Mouse (Mus musculus): ENCODE data around the gene Sst. TPM values are rescaled to one million over a fixed set of nuclear protein-coding genes. Genes with fewer than 3 reads are reported as not detected.

The Sst gene
- polyA plus RNA-seq, 1 experiment from 2014 or later: not detected

GRCm38 (mm10) chr16:23900061-23900460 lies 9.3 kb upstream of the Sst start:
- Histone ChIP-seq H3K4me1 (ENCODE audit: control insufficient read depth in 2 of 2, insufficient read depth in 2 of 2, low read length in 2 of 2) (peaks cover 0 to 6% of the 10 kb centered on the region in 2 experiments; a peak in 3 of 4 replicates), H3K4me2 (ENCODE audit: low read length) (no peak overlapping the region), H3K27ac (replicated peaks in 1 of 2; ENCODE audit: control insufficient read depth in 1 of 2, insufficient read depth in 1 of 2, low read depth in 2 of 2, low read length in 2 of 2) (no peak overlapping the region), H3K27me3 (ENCODE audit: control insufficient read depth, insufficient read depth, low read length) (peaks cover 7% of the 10 kb centered on the region), H3K9me3 (ENCODE audit: control insufficient read depth, low read length) (no peaks in the 10 kb centered on the region), H3K36me3 (ENCODE audit: control insufficient read depth, insufficient read depth, low read length) (no peaks in the 10 kb centered on the region), H3K4me3 (ENCODE audit: control insufficient read depth in 1 of 2, insufficient read depth in 1 of 2, low read depth in 1 of 2, low read length in 2 of 2) (no peak overlapping the region), H3K9ac (ENCODE audit: low read length) (no peak overlapping the region)
- ATAC-seq (ENCODE audit: insufficient number of reproducible peaks, insufficient read depth, low FRiP score, low read depth): no peak
- WGBS: 73% methylated on average over 4 of the region's 4 CpGs

GRCm38 (mm10) chr16:23898840-23899239 lies 8.1 kb upstream of the Sst start:
- peaks cover 0 to 6% of the 10 kb centered on the region in 2 experiments; a peak in 3 of 4 replicates for H3K4me1 ChIP-seq (ENCODE audit: control insufficient read depth in 2 of 2, insufficient read depth in 2 of 2, low read length in 2 of 2)
- 10% methylated on average over 12 of the region's 12 CpGs for WGBS
- H3K9ac ChIP-seq (ENCODE audit: low read length): no peak overlapping the region
- H3K27ac ChIP-seq (replicated peaks in 1 of 2; ENCODE audit: control insufficient read depth in 1 of 2, insufficient read depth in 1 of 2, low read depth in 2 of 2, low read length in 2 of 2): no peak overlapping the region
- peak overlapping the region in 1 of 2 experiments; percentile 31; a peak in 2 of 4 replicates for H3K4me3 ChIP-seq (ENCODE audit: control insufficient read depth in 1 of 2, insufficient read depth in 1 of 2, low read depth in 1 of 2, low read length in 2 of 2)
- H3K27me3 ChIP-seq (ENCODE audit: control insufficient read depth, insufficient read depth, low read length): peaks cover 7% of the 10 kb centered on the region
- no peaks in the 10 kb centered on the region for H3K36me3 ChIP-seq (ENCODE audit: control insufficient read depth, insufficient read depth, low read length)
- peak overlapping the region; percentile 77 for H3K4me2 ChIP-seq (ENCODE audit: low read length)
- H3K9me3 ChIP-seq (ENCODE audit: control insufficient read depth, low read length): no peaks in the 10 kb centered on the region
- ATAC-seq (ENCODE audit: insufficient number of reproducible peaks, insufficient read depth, low FRiP score, low read depth): no peak

DNA sequence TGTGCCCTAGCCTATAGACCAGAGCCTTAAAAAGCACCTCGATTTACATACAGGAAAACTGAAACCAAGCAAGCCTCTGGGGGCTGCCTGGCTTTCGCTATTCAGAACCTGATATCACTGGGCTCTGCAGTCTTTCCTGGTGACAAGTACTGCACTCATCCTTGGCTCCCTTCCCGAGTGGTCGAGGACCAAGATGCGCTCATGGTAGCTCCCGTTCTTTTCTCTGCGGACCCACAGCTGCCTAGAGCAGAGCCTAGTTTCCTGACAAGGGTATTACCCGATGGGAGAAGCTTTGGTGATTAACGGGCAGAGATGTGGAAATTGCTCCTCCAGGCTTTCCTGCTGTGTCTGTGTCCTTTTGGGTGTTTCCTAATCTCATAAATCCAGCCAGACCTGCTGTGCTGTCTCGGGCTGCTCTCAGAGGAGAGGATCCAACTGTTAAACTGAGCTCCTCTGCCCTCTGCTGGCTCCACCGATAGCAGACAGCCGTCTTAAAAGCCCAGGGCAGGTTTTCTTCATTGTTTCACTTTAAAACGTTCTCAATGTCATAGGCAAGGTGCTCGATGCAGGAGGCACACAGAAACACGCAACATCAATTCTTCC lies 7.3 kb upstream of the Sst start:
- ATAC-seq (ENCODE audit: insufficient number of reproducible peaks, insufficient read depth, low FRiP score, low read depth): no peak
- WGBS: 4% methylated on average over 15 of the region's 15 CpGs
- peak overlapping the region; percentile 18 to 31; a peak in 3 of 4 replicates for H3K4me3 ChIP-seq (ENCODE audit: control insufficient read depth in 1 of 2, insufficient read depth in 1 of 2, low read depth in 1 of 2, low read length in 2 of 2)
- no peaks in the 10 kb centered on the region for H3K36me3 ChIP-seq (ENCODE audit: control insufficient read depth, insufficient read depth, low read length)
- no peaks in the 10 kb centered on the region for H3K9me3 ChIP-seq (ENCODE audit: control insufficient read depth, low read length)
- H3K9ac ChIP-seq (ENCODE audit: low read length): peak overlapping the region; percentile 53; the same call in 1 of the 2 replicates
- H3K27ac ChIP-seq (replicated peaks in 1 of 2; ENCODE audit: control insufficient read depth in 1 of 2, insufficient read depth in 1 of 2, low read depth in 2 of 2, low read length in 2 of 2): no peak overlapping the region
- peaks cover 7% of the 10 kb centered on the region for H3K27me3 ChIP-seq (ENCODE audit: control insufficient read depth, insufficient read depth, low read length)
- H3K4me2 ChIP-seq (ENCODE audit: low read length): peak overlapping the region; percentile 77
- H3K4me1 ChIP-seq (ENCODE audit: control insufficient read depth in 2 of 2, insufficient read depth in 2 of 2, low read length in 2 of 2): peaks cover 0 to 6% of the 10 kb centered on the region in 2 experiments; a peak in 3 of 4 replicates

GRCm38 (mm10) chr16:23897486-23897885 lies 6.7 kb upstream of the Sst start:
- Histone ChIP-seq H3K4me2 (ENCODE audit: low read length) (peak overlapping the region; percentile 77), H3K4me1 (ENCODE audit: control insufficient read depth in 2 of 2, insufficient read depth in 2 of 2, low read length in 2 of 2) (peaks cover 0 to 6% of the 10 kb centered on the region in 2 experiments; a peak in 3 of 4 replicates), H3K27me3 (ENCODE audit: control insufficient read depth, insufficient read depth, low read length) (peaks cover 13% of the 10 kb centered on the region), H3K4me3 (ENCODE audit: control insufficient read depth in 1 of 2, insufficient read depth in 1 of 2, low read depth in 1 of 2, low read length in 2 of 2) (peak overlapping the region in 1 of 2 experiments; percentile 31; a peak in 1 of 4 replicates), H3K9ac (ENCODE audit: low read length) (peak overlapping the region; percentile 53; the same call in 1 of the 2 replicates), H3K36me3 (ENCODE audit: control insufficient read depth, insufficient read depth, low read length) (no peaks in the 10 kb centered on the region), H3K9me3 (ENCODE audit: control insufficient read depth, low read length) (no peaks in the 10 kb centered on the region), H3K27ac (replicated peaks in 1 of 2; ENCODE audit: control insufficient read depth in 1 of 2, insufficient read depth in 1 of 2, low read depth in 2 of 2, low read length in 2 of 2) (no peak overlapping the region)
- WGBS: 44% methylated on average over 5 of the region's 5 CpGs
- ATAC-seq (ENCODE audit: insufficient number of reproducible peaks, insufficient read depth, low FRiP score, low read depth): no peak

DNA sequence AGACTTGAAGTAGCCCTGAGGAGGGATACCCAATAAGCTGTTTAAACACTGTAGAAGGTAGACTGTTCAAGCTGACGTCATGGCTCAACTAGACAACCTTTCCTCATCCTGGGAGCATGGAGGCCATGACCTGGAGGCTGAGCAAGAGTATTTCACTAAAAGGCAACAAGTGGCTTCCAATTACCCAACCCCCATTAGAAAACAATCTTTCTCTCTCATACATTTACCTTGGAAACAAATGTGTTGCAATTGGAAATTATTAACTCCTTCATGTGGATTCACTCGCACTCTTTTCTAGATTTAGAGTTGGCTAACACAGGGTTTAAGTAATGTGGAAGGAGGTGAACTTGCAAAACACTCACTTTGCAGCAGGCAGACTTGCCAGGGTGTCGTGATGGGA lies 4.4 kb upstream of the Sst start:
- no peak overlapping the region for H3K27ac ChIP-seq (replicated peaks in 1 of 2; ENCODE audit: control insufficient read depth in 1 of 2, insufficient read depth in 1 of 2, low read depth in 2 of 2, low read length in 2 of 2)
- H3K27me3 ChIP-seq (ENCODE audit: control insufficient read depth, insufficient read depth, low read length): peaks cover 36% of the 10 kb centered on the region
- H3K4me1 ChIP-seq (ENCODE audit: control insufficient read depth in 2 of 2, insufficient read depth in 2 of 2, low read length in 2 of 2): peaks cover 0 to 6% of the 10 kb centered on the region in 2 experiments; a peak in 3 of 4 replicates
- no peak for ATAC-seq (ENCODE audit: insufficient number of reproducible peaks, insufficient read depth, low FRiP score, low read depth)
- H3K9ac ChIP-seq (ENCODE audit: low read length): no peak overlapping the region
- H3K4me2 ChIP-seq (ENCODE audit: low read length): no peak overlapping the region
- no peaks in the 10 kb centered on the region for H3K36me3 ChIP-seq (ENCODE audit: control insufficient read depth, insufficient read depth, low read length)
- no peaks in the 10 kb centered on the region for H3K9me3 ChIP-seq (ENCODE audit: control insufficient read depth, low read length)
- 73% methylated on average over 3 of the region's 3 CpGs for WGBS
- H3K4me3 ChIP-seq (ENCODE audit: control insufficient read depth in 1 of 2, insufficient read depth in 1 of 2, low read depth in 1 of 2, low read length in 2 of 2): no peak overlapping the region

DNA sequence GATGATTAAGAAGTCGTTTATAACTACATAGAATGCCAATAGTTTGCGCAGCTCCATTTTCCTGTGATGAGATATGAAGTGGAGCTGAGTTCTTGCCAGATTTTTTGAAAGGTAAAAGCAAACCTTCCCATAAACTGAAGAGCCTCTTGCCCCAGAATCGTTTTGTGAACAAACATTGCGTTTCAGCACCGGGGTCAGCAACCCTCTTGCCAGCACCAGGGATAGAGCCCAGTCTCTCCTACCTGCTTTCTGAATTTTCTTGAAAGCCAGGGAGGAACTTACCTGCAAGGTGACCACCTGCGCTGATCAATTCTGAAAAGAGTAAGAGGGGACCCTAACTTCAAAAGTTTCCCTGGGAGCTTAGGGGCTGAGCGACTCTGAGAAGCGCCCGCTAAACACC lies 607 bp downstream of the Sst start:
- Histone ChIP-seq H3K27ac (replicated peaks in 1 of 2; ENCODE audit: control insufficient read depth in 1 of 2, insufficient read depth in 1 of 2, low read depth in 2 of 2, low read length in 2 of 2) (no peak overlapping the region), H3K27me3 (ENCODE audit: control insufficient read depth, insufficient read depth, low read length) (peaks cover 35% of the 10 kb centered on the region), H3K36me3 (ENCODE audit: control insufficient read depth, insufficient read depth, low read length) (no peaks in the 10 kb centered on the region), H3K9ac (ENCODE audit: low read length) (no peak overlapping the region), H3K4me2 (ENCODE audit: low read length) (no peak overlapping the region), H3K9me3 (ENCODE audit: control insufficient read depth, low read length) (no peaks in the 10 kb centered on the region), H3K4me1 (ENCODE audit: control insufficient read depth in 2 of 2, insufficient read depth in 2 of 2, low read length in 2 of 2) (no peaks in the 10 kb centered on the region), H3K4me3 (ENCODE audit: control insufficient read depth in 1 of 2, insufficient read depth in 1 of 2, low read depth in 1 of 2, low read length in 2 of 2) (no peak overlapping the region)
- no peak for ATAC-seq (ENCODE audit: insufficient number of reproducible peaks, insufficient read depth, low FRiP score, low read depth)
- 7% methylated on average over 9 of the region's 9 CpGs for WGBS

DNA sequence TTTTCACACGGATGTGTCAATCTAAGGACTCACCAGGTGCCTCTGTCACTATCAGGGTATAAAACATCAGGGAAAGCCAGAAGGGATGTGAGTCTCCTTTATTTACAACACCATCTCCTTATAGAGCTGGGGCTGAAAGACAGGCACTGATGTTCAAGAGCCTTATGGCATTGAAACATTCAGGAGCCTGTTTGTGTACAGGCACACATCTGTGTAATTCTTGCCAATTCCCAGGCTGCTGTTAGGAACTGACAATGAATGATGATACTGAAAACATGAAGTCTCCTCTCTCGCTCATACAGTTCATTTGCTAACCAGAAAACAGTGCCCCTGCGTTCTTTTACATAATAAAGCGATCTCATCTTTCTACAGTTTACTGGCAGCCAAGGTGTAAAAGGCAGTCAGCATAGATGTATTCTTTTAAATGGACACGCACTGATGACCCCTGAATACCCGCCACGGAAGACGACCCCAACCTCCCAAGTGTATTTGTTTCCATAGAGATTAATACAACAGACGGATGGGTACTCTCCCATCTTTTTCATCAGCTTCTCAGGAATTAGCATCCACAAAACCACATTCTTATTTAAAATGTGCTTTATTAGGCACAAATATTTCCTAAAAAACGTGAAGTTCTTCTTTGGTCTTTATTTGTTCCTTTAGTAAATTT lies 2.7 kb downstream of the Sst start:
- H3K36me3 ChIP-seq (ENCODE audit: control insufficient read depth, insufficient read depth, low read length): no peaks in the 10 kb centered on the region
- ATAC-seq (ENCODE audit: insufficient number of reproducible peaks, insufficient read depth, low FRiP score, low read depth): no peak
- 72% methylated on average over 10 of the region's 10 CpGs for WGBS
- H3K4me2 ChIP-seq (ENCODE audit: low read length): no peak overlapping the region
- H3K4me1 ChIP-seq (ENCODE audit: control insufficient read depth in 2 of 2, insufficient read depth in 2 of 2, low read length in 2 of 2): no peaks in the 10 kb centered on the region
- H3K9me3 ChIP-seq (ENCODE audit: control insufficient read depth, low read length): no peaks in the 10 kb centered on the region
- peaks cover 35% of the 10 kb centered on the region for H3K27me3 ChIP-seq (ENCODE audit: control insufficient read depth, insufficient read depth, low read length)
- no peak overlapping the region for H3K9ac ChIP-seq (ENCODE audit: low read length)
- H3K4me3 ChIP-seq (ENCODE audit: control insufficient read depth in 1 of 2, insufficient read depth in 1 of 2, low read depth in 1 of 2, low read length in 2 of 2): no peak overlapping the region
- no peak overlapping the region for H3K27ac ChIP-seq (replicated peaks in 1 of 2; ENCODE audit: control insufficient read depth in 1 of 2, insufficient read depth in 1 of 2, low read depth in 2 of 2, low read length in 2 of 2)
